Mouse (Mus musculus) kidney, embryonic 16.5 days (tissue): ENCODE results near the gene Mup1. TPM values are rescaled to one million over a fixed set of nuclear protein-coding genes. Genes with fewer than 3 reads are reported as not detected.
"Not testable (repeated sequence)": the region's sequence is repeated elsewhere in the genome, so short reads cannot be mapped to it uniquely, and the experiment has no call there.

ENCODE experiments used
- ATAC-seq: fragments of 200-750 bp; cut with Nextera tagmentation; 2 replicates; pipeline ENCODE4 v1.8.0; 2017; ENCODE audit warnings: moderate TSS enrichment; ENCODE audit not compliant: low FRiP score, low TSS enrichment
- H3K27ac ChIP-seq: fragments of 300-500 bp; sonication (generic); 2 replicates; pipeline ENCODE4 v1.5.1; 2014; ENCODE audit warnings: low read length
- H3K27me3 ChIP-seq: fragments of 300-500 bp; sonication (generic); 2 replicates; pipeline ENCODE4 v1.6.1; 2014; ENCODE audit warnings: low read length, control low read depth, mixed read lengths; ENCODE audit not compliant: insufficient read depth
- H3K36me3 ChIP-seq: fragments of 300-500 bp; sonication (generic); 2 replicates; pipeline ENCODE4 v1.6.1; 2014; ENCODE audit warnings: low read length, control low read depth, mixed read lengths; ENCODE audit not compliant: insufficient read depth
- H3K4me1 ChIP-seq: fragments of 300-500 bp; sonication (generic); 2 replicates; pipeline ENCODE4 v1.6.1; 2014; ENCODE audit warnings: low read length, control low read depth, mixed read lengths; ENCODE audit not compliant: insufficient read depth
- H3K4me2 ChIP-seq: fragments of 300-500 bp; sonication (generic); replicated peaks from 2 replicates; pipeline ENCODE4 v1.6.1; 2014; ENCODE audit warnings: low read depth, low read length
- H3K4me3 ChIP-seq: fragments of 300-500 bp; sonication (generic); 2 replicates; pipeline ENCODE4 v1.5.1; 2014; ENCODE audit warnings: mild to moderate bottlenecking, low read length
- H3K9ac ChIP-seq: fragments of 300-500 bp; sonication (generic); replicated peaks from 2 replicates; pipeline ENCODE4 v1.6.1; 2014; ENCODE audit warnings: low read length
- H3K9me3 ChIP-seq: fragments of 300-500 bp; sonication (generic); 2 replicates; pipeline ENCODE4 v1.6.1; 2016; ENCODE audit warnings: low read length, control low read depth
- WGBS: fragments of 180-500 bp; shearing (Covaris S2); extraction: QIAGEN DNeasy Blood & Tissue Kit; methylation state at CpG from one replicate; pipeline ENCODE4 v1.1.7; 2014; 5-methylcytosine and 5-hydroxymethylcytosine counted together
- polyA plus RNA-seq: library from polyadenylated mRNA; unstranded; fragments of >200 nt; fragmentation: Nextera tagmentation; extraction: Ambion mirVana; gene quantifications from 2 replicates; pipeline ENCODE4 v1.2.1, GENCODE M21; 2015

The Mup1 gene
- not detected in 2 replicates for polyA plus RNA-seq

DNA sequence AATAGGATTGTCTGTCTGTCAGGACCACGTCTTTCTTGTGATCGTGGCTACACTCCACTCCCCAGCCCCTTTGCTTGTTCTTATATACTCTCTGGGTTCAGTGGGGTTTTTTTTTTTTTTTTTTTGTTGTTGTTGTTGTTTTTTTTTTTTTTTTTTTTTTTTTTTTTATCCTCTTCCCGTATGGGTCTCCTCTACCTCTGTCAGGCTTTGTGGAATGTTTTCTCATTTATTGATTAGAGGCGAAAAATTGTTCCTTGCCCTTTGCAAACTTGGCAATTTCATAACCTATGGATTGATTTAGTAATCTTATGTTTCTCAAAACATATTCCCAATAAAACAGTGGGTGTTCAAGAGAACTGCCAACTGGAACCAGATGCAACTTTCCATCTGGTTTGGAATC is at the start of gene Mup1:
TSS of gene Mup1 (minus strand) at position 101 of the 400 bp plus-strand sequence.
- not testable (repeated sequence) for H3K9me3 ChIP-seq, H3K4me2 ChIP-seq, H3K4me1 ChIP-seq, H3K4me3 ChIP-seq, ATAC-seq, H3K27ac ChIP-seq, H3K36me3 ChIP-seq, H3K9ac ChIP-seq, H3K27me3 ChIP-seq
- 81% methylated on average over 2 of the region's 4 CpGs for WGBS

Other genes with a start within 250 kb of the Mup1 start
- gene Mup9, start 80.0 kb downstream of the Mup1 start, polyA plus RNA-seq, result not detected in 2 replicates
- gene Mup10, start 80.2 kb upstream of the Mup1 start, polyA plus RNA-seq, result not detected in 2 replicates
- not detected in 2 replicates for gene Mup11, start 160.5 kb upstream of the Mup1 start, polyA plus RNA-seq
- not detected in 2 replicates for gene Mup12, start 239.4 kb upstream of the Mup1 start, polyA plus RNA-seq